Mouse (Mus musculus): ENCODE results near the gene Zbtb20.

DNA sequence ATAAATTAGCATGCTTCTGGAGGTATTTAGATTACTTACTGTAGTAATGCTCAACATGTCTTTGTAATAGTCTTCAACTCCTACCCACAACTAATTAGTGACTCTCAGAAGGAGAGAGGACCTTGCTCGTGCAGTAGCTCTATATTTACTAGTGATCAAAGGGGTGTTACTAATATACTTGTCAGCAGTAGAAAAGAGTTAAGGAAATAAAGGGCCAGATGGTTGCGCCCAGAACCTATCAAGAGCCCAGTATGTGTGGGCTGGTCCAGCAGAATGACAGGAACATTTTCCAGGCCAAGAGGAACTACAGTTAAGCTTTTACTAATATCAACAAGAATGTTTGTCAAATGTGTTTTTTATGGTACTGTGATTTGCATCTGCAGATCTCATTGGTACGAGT lies 153.6 kb downstream of the Zbtb20 start:
- TF ChIP-seq CTCF (IDR thresholded peaks at IDR 0.05) (no peak), EP300 (IDR thresholded peaks at IDR 0.05) (no peak)
